Mouse (Mus musculus) hindbrain, embryonic 14.5 days (tissue): ENCODE data around the gene Gtsf2. TPM values are rescaled to one million over a fixed set of nuclear protein-coding genes. Genes with fewer than 3 reads are reported as not detected.
"Not testable (repeated sequence)": the region's sequence is repeated elsewhere in the genome, so short reads cannot be mapped to it uniquely, and the experiment has no call there.

Source experiments
- ATAC-seq: fragments of 200-750 bp; cut with Nextera tagmentation; 2 replicates; pipeline ENCODE4 v1.8.0; 2017; ENCODE audit warnings: moderate number of reproducible peaks, mild to moderate bottlenecking, moderate TSS enrichment, moderate library complexity; ENCODE audit not compliant: low FRiP score
- DNase-seq: peaks from one replicate; pipeline ENCODE4 v3.0.0-alpha.2; 2015; ENCODE audit warnings: low spot score
- H3K27ac ChIP-seq: fragments of 300-500 bp; sonication (generic); 2 replicates; pipeline ENCODE4 v1.5.1; 2014; ENCODE audit warnings: mild to moderate bottlenecking, moderate library complexity
- H3K27me3 ChIP-seq: fragments of 300-500 bp; sonication (generic); 2 replicates; pipeline ENCODE4 v1.6.1; 2014; ENCODE audit warnings: mild to moderate bottlenecking, low read length, mixed read lengths; ENCODE audit not compliant: control insufficient read depth, insufficient read depth
- H3K36me3 ChIP-seq: fragments of 300-500 bp; sonication (generic); replicated peaks from 2 replicates; pipeline ENCODE4 v1.6.1; 2014; ENCODE audit not compliant: control insufficient read depth, insufficient read depth
- H3K4me1 ChIP-seq: fragments of 300-500 bp; sonication (generic); replicated peaks from 2 replicates; pipeline ENCODE4 v1.6.1; 2014; ENCODE audit warnings: antibody characterized with exemption, low read length, mixed read lengths; ENCODE audit not compliant: control insufficient read depth, insufficient read depth
- H3K4me2 ChIP-seq: fragments of 300-500 bp; sonication (generic); replicated peaks from 2 replicates; pipeline ENCODE4 v1.6.1; 2014; ENCODE audit warnings: mild to moderate bottlenecking, moderate library complexity
- H3K4me3 ChIP-seq: fragments of 300-500 bp; sonication (generic); replicated peaks from 2 replicates; pipeline ENCODE4 v1.5.1; 2014; ENCODE audit warnings: mild to moderate bottlenecking, low read length
- H3K9ac ChIP-seq: fragments of 300-500 bp; sonication (generic); 2 replicates; pipeline ENCODE4 v1.6.1; 2014
- H3K9me3 ChIP-seq: fragments of 300-500 bp; sonication (generic); 2 replicates; pipeline ENCODE4 v1.6.1; 2016; ENCODE audit warnings: low read length; ENCODE audit not compliant: control insufficient read depth
- WGBS: fragments of 180-500 bp; shearing (Covaris S2); extraction: QIAGEN DNeasy Blood & Tissue Kit; methylation state at CpG from one replicate; pipeline ENCODE4 v1.1.7; 2014; 5-methylcytosine and 5-hydroxymethylcytosine counted together
- polyA plus RNA-seq: library from polyadenylated mRNA; unstranded; fragments of >200 nt; fragmentation: Nextera tagmentation; extraction: Ambion mirVana; gene quantifications from 2 replicates; pipeline ENCODE4 v1.2.1, GENCODE M21; 2014

Gene Gtsf2
- polyA plus RNA-seq, 1 experiment from 2014 or later, result not detected

GRCm38 (mm10) chr15:103473769-103474168, 25.5 kb upstream of the Gtsf2 start:
- Histone ChIP-seq H3K9me3 (no peaks in the 10 kb centered on the region), H3K27me3 (no peaks in the 10 kb centered on the region), H3K4me2 (no peak overlapping the region), H3K4me3 (no peak overlapping the region), H3K9ac (no peak overlapping the region), H3K36me3 (no peaks in the 10 kb centered on the region), H3K27ac (no peak overlapping the region), H3K4me1 (no peaks in the 10 kb centered on the region)
- 93% methylated on average over 5 of the region's 5 CpGs for WGBS
- DNase-seq, result no peak
- no peak for ATAC-seq

GRCm38 (mm10) chr15:103473182-103473581, 24.9 kb upstream of the Gtsf2 start:
- Histone ChIP-seq H3K4me3 (no peak overlapping the region), H3K4me1 (no peaks in the 10 kb centered on the region), H3K9ac (no peak overlapping the region), H3K27me3 (no peaks in the 10 kb centered on the region), H3K36me3 (no peaks in the 10 kb centered on the region), H3K27ac (no peak overlapping the region), H3K9me3 (no peaks in the 10 kb centered on the region), H3K4me2 (no peak overlapping the region)
- no peak for ATAC-seq
- 88% methylated on average over 7 of the region's 7 CpGs for WGBS
- DNase-seq, result no peak

DNA sequence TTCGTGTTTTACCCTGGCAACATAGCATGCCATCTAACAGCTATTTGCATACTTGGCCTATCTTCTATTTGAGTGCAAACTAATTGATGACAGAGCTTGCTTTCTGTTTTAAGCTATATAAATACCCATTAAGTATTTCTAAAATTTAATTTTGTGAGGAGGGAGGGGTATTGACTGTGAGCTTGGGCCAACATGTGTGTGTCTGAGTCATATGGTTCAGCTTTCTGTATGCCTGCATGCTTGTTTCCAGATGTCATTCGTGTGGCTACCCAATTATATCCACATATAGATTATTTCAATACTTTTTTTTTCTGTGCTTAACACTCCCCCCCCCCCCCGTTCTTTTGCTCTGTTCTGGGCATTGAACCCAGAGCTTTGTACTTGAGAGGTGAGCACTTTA, 24.0 kb upstream of the Gtsf2 start:
- Histone ChIP-seq H3K9me3 (no peaks in the 10 kb centered on the region), H3K27ac (no peak overlapping the region), H3K9ac (no peak overlapping the region), H3K4me2 (no peak overlapping the region), H3K27me3 (no peaks in the 10 kb centered on the region), H3K4me3 (no peak overlapping the region), H3K4me1 (no peaks in the 10 kb centered on the region), H3K36me3 (no peaks in the 10 kb centered on the region)
- 63% methylated on average over 3 of the region's 3 CpGs for WGBS
- ATAC-seq (no peak), DNase-seq (no peak)

- Histone ChIP-seq H3K4me1 (no peaks in the 10 kb centered on the region), H3K27me3 (no peaks in the 10 kb centered on the region), H3K9ac (no peak overlapping the region), H3K4me2 (no peak overlapping the region), H3K9me3 (no peaks in the 10 kb centered on the region), H3K4me3 (no peak overlapping the region), H3K36me3 (no peaks in the 10 kb centered on the region), H3K27ac (no peak overlapping the region)
- WGBS, result 85% methylated on average over 7 of the region's 7 CpGs
- no peak for ATAC-seq
- no peak for DNase-seq
These were observed 23.4 kb upstream of the Gtsf2 start for GRCm38 (mm10) chr15:103471488-103472194.

GRCm38 (mm10) chr15:103462539-103463261, 14.4 kb upstream of the Gtsf2 start:
- Histone ChIP-seq H3K4me1 (no peaks in the 10 kb centered on the region), H3K27ac (no peak overlapping the region), H3K4me3 (no peak overlapping the region), H3K9me3 (no peaks in the 10 kb centered on the region), H3K36me3 (no peaks in the 10 kb centered on the region), H3K4me2 (no peak overlapping the region), H3K27me3 (no peaks in the 10 kb centered on the region), H3K9ac (no peak overlapping the region)
- DNase-seq (no peak), ATAC-seq (no peak)
- WGBS, result 68% methylated on average over 7 of the region's 7 CpGs

DNA sequence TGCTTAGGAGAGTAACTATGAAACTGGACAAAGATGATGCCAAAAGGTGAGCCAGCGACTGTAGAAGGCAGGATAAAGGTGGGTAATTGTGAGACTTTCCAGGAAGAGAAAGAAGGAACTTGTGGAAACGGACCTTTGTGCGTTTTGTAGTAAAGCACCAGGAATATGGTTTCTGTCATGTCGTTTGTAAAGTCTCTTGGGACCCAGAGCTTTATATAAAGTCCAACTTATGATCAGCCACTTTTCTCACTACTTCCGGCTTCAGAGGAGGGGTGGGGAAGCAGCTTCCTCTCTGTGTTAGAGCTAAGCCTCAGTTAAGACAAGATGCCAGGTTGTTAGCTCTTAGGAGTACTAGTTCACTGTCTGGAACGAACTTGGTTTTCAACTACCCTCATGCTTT, 6.2 kb upstream of the Gtsf2 start:
- Histone ChIP-seq H3K9ac (no peak overlapping the region), H3K27me3 (no peaks in the 10 kb centered on the region), H3K4me2 (no peak overlapping the region), H3K9me3 (no peaks in the 10 kb centered on the region), H3K4me1 (no peaks in the 10 kb centered on the region), H3K4me3 (no peak overlapping the region), H3K27ac (no peak overlapping the region), H3K36me3 (no peaks in the 10 kb centered on the region)
- WGBS, result 89% methylated on average over 6 of the region's 6 CpGs
- ATAC-seq, result no peak
- no peak for DNase-seq

DNA sequence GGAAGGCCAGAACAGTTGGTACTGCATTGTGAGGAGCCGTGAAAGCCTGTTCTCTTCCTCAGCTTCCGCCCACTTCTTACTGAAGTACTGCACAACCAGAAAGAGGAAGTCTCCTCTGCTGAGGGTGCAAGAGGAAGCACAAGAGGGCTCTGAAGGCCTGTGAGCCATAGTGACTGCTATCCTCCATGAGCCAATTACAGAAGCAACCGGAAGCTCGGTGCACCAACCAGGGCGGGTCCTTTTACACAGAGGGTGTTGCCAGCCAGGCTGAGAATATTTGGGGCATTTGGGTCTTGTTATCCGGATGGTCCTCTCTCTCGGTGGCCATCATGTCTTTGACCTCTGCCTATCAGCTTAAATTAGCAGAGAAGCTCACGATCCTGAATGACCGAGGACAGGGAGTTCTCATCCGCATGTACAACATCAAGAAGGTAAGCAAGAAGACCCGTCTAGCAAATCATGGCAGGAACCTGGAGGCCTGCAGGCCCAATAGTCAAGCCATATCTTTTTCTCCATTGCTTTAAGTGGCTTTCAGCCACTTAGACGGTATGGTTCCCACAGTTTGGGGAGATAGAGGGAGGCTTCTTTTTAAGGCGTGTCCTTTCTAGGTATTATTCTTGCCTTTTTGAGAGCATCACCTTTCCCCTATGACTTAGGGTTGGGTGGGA, 5.4 kb upstream of the Gtsf2 start, which contains the start of gene Nckap1l:
Nckap1l (plus strand) TSS at position 244 of the 668 bp plus-strand sequence.
- no peaks in the 10 kb centered on the region for H3K4me1 ChIP-seq
- 87% methylated on average over 13 of the region's 13 CpGs for WGBS
- no peaks in the 10 kb centered on the region for H3K36me3 ChIP-seq
- no peak within 1 kb of the TSS for H3K9ac ChIP-seq
- H3K4me2 ChIP-seq, result no peak within 1 kb of the TSS
- H3K27me3 ChIP-seq, result no peaks in the 10 kb centered on the region
- no peak within 1 kb of the TSS for H3K4me3 ChIP-seq
- H3K27ac ChIP-seq, result no peak within 1 kb of the TSS
- H3K9me3 ChIP-seq, result no peaks in the 10 kb centered on the region
- ATAC-seq, result no peak
- DNase-seq, result no peak

DNA sequence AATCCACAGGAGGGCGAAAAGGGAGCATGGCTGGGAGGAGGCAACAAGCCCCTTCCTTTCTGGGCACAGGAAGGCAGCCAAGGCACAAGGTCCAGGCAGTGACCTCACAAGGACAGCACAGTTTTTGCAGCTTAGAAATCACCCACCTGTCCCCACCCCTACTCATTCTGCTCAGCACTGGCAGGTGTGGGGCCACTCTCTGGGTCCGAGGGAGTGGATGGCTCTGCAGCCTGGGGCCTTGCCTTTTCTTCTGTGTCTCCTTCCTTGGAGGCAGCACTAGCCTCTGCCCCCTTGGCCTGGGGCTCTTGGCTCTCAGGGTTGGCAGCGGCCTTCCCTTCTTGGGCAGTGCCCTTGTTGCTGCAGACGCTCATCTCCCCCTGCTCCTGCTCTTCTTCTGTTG, 2.3 kb downstream of the Gtsf2 start:
- H3K36me3 ChIP-seq, H3K27ac ChIP-seq, H3K4me2 ChIP-seq, ATAC-seq, DNase-seq, H3K27me3 ChIP-seq, H3K4me3 ChIP-seq, H3K9me3 ChIP-seq, H3K9ac ChIP-seq, H3K4me1 ChIP-seq: not testable (repeated sequence)
- WGBS, result 88% methylated on average over 4 of the region's 4 CpGs

DNA sequence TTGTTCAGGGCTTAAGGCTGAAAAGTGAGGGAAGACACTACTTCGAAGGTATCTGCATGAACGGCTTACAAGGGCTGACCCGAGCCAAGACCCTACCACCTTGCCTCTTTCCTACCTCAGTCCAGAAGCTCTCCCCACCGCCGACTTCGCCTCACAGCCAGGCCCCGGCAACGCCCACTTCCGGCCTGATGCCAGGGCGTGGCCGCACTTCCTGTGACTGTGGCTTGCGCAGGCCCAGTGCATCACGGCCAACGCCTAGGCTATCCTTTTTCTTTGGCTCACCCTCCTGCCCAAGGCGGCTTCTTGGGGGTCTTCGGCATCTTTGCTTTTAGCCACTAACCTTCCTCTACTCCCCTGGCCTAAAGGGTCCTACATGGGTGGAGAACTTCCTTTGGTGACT, 18.0 kb downstream of the Gtsf2 start, which contains the start of gene Gtsf1:
Gtsf1 (minus strand) TSS at position 230 of the 400 bp plus-strand sequence.
- WGBS, result 92% methylated on average over 16 of the region's 16 CpGs
- H3K4me3 ChIP-seq, result no peak within 1 kb of the TSS
- DNase-seq (no peak), ATAC-seq (no peak)
- no peak within 1 kb of the TSS for H3K27ac ChIP-seq
- H3K36me3 ChIP-seq, result no peaks in the 10 kb centered on the region
- no peak within 1 kb of the TSS for H3K9ac ChIP-seq
- H3K4me1 ChIP-seq, result 0 out of 2 replicates have a peak, but pooled peaks cover 3% of the 10 kb centered on the region
- no peaks in the 10 kb centered on the region for H3K27me3 ChIP-seq
- no peak within 1 kb of the TSS for H3K4me2 ChIP-seq
- H3K9me3 ChIP-seq, result no peaks in the 10 kb centered on the region
